Mouse (Mus musculus): ENCODE measurements around the gene Prl2c3.
"Not testable (repeated sequence)": the region's sequence is repeated elsewhere in the genome, so short reads cannot be mapped to it uniquely, and the experiment has no call there.

DNA sequence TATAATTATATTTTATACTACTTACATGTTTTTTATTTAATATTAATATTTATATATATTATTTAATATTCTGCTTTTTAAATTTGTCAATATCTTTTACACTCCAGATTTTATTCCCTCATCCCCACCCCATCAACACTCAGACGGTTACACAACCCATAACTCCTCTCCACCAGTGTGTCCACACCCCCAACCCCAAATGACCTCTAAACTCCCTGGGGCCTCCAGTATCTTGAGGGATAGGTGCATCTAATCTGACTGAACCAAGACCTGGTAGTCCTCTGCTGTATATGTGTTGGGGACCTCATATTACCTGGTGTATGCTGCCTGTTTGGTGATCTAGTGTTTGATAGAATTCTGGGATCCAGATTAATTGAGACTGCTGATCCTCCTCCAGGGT, 44.8 kb upstream of the Prl2c3 start:
- not testable (repeated sequence) for TF ChIP-seq CTCF (IDR thresholded peaks at IDR 0.05; ENCODE audit: low read depth, low read length); POLR2A (IDR thresholded peaks at IDR 0.05; ENCODE audit: insufficient read depth, low read length); EP300 (IDR thresholded peaks at IDR 0.05; ENCODE audit: insufficient read depth, low read depth, low read length)
